Mouse (Mus musculus) left cerebral cortex, postnatal 4 days (tissue): ENCODE measurements at regions not wholly inside any gene's neighbourhood (a gene's known extent, or its start where the extent isn't known, plus 50 kb on each side); places are given as distances from the start of the nearest gene placed in this dataset.
"Not testable (repeated sequence)": the region's sequence is repeated elsewhere in the genome, so short reads cannot be mapped to it uniquely, and the experiment has no call there.

Source experiments
- DNase-seq: peaks from one replicate; pipeline ENCODE4 v3.0.0-alpha.2; 2022
- intact Hi-C: fragments of 180-260 bp; cut with DNase I; formaldehyde crosslinking; loops from one replicate; pipeline ENCODE4 v1.15.1; 2025

DNA sequence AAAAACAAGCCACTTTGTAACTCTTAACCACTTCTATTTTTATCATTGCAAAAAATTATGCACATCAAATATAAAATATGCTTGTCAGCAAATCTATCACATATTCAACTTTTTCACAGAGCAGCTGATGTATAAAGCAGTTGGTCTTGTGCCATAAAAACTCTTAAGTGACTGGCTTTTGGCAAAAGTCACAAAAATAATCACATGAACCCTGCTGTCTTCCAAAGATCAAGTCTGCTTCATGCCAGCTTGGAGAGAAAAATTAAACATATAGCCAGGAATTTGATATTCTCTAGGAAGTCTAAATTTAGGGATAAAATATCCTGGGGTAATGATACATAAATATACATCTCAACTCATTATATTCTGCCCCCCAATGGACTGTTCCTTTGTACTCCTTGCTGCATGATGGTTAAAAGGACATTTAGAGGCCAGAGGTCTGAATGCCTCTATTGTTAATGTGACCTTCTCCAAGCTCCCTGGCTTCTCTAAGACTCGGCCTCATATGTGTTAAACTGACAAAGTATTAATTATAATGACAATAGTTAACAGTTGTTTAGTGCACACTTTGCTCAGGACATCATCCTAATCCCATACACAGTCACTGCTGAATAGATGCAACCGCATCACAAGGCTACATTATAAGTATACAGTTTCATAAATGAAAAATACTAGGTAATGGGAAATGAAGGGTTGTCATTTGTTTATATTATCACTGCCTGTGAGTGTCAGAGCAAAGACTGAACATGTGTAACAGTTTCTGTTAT, 422.9 kb upstream of the Hs3st1 start:
- no peak for DNase-seq
- intact Hi-C loops, result loop anchor here (10.0 kb wide), 1 partner anchor 137 kb away; no protein-coding TSS in a partner anchor

- intact Hi-C loops, result no loop called here
- no peak for DNase-seq
These were observed 381.5 kb upstream of the Hs3st1 start for GRCm38 (mm10) chr5:40136740-40137285.

DNA sequence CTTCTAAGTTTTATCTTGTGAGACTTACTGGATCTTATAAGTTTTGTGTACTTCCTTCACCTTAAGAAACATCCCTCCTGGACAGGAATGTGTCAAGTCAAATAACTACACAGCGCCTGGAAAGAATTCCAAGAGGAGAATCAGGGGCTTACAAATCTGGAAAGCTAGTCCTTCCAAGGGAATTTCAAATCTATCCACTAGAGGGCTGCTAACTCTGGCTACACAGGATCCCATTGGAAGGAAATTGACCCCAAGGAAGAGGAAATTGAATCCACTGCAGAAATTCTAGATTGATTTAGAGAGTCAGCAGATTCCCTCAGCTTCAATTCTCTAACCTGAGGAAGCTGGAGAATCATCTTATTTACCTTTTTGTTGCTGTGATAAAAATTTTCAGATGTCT, 369.1 kb upstream of the Hs3st1 start:
- intact Hi-C loops, result no loop called here
- DNase-seq, result no peak

DNA sequence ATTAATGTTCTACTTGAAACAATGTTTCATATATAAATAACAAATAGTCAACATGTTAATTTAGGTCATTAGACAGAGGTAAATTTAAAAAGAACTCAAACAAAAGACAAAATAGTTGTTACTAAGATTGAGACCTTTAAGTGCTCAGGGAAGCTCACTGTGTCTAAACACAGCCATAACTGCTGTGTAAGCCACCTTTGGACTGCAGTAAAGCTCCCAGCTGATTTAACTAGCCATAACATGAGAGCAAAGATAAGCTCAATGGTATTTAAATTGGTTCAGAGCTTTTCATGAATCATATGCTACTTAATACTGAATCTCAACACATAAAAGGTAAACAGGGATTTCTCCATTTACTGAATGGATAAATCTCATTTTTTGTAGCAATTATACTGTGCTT, 361.6 kb upstream of the Hs3st1 start:
- no peak for DNase-seq
- intact Hi-C loops, result no loop called here

DNA sequence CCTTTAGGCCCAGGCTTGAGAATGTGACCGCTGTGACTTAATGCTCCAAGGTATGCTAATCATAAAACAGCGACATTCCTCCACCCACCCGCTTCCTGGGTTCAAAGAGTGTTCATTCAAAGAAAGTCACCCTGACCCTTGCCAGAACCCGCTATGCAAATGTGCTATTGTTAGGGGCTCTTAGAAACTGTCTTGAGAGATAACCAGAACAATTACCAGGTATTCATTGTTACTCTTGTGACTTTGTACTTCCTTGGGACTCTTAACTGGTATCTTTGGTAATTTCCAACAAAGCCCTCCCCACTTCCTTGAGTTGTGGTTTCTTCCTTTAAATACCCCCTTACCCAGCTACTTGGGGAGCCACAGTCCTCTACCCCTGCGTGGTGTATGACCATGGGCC, 334.3 kb upstream of the Hs3st1 start:
- DNase-seq, intact Hi-C loops: not testable (repeated sequence)

DNA sequence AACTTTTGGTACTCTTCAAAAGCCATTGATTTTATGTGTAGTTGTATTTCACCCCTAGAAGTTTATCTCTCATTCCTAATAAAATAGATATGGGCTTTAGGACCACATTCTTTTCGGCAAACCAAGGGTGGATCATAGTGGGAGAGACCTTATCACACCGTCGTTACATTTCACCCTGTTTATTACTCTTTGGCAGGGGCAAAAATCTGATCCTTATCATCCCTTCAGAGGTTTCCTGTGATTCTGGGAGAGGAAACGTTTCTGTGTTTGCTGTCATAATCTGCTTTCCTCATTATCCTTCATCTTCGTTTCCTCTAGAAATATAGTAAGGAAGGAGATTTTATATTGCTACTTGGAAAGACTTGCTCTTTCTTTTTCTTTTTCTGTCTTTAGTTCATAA, 290.0 kb upstream of the Hs3st1 start:
- no peak for DNase-seq
- intact Hi-C loops, result no loop called here

- no peak for DNase-seq
- intact Hi-C loops, result no loop called here
These were observed 279.2 kb upstream of the Hs3st1 start for GRCm38 (mm10) chr5:40034452-40034851.

GRCm38 (mm10) chr5:40033686-40034085, 278.4 kb upstream of the Hs3st1 start:
- intact Hi-C loops, result no loop called here

GRCm38 (mm10) chr5:40030261-40030660, 275.0 kb upstream of the Hs3st1 start:
- intact Hi-C loops, result no loop called here
- no peak for DNase-seq

More at GRCm38 (mm10) chr5:40033686-40034085, 278.4 kb upstream of the Hs3st1 start:
- DNase-seq, result no peak

- intact Hi-C loops, result no loop called here
- no peak for DNase-seq
These were observed 260.7 kb upstream of the Hs3st1 start for GRCm38 (mm10) chr5:40015946-40016345.

DNA sequence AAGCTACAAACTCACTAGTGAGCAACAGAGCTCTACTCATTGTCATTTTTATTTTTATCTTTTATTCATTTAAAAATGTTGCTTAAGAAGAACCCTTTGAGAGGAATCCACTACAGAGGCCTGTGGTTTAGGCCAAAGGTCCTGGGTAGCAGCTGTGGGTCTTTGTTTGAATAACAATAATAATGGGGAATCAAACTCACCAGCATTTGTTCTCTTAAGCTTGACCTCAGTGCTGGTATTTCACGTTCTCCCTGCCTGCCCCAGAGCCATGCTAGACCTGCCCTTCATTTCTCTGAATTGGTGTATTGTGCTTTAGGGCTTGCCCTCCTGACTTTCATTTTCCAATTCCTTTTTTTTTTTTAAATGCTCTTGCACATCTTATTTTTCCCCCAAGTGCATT, 232.8 kb upstream of the Hs3st1 start:
- no peak for DNase-seq
- intact Hi-C loops, result no loop called here

- DNase-seq, result peak; percentile 13
- intact Hi-C loops, result loop anchor here (10.0 kb wide), 2 partner anchors 320 to 1180 kb away; no protein-coding TSS in a partner anchor
These were observed 209.1 kb upstream of the Hs3st1 start for GRCm38 (mm10) chr5:39964371-39964770.

DNA sequence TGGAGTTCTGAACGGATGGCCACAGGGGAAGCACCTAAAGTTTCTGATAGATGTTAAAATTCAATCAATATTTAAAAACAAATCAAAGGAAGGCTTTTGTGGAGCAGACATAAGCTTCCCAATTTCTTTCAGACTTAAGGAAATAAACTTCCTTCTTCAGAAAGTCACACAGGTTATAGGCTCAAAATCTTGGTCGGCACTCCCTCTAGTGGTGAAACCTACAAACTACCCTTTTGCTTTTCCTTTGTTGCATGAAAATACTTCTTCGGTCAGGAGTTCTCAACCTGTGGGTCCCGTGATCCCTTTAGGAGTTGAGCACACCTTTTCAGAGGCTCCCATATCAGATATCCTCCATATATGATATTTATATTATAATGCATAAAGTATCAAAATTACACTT, 205.7 kb upstream of the Hs3st1 start:
- intact Hi-C loops, result loop anchor here (10.0 kb wide), 2 partner anchors 316 to 1176 kb away; no protein-coding TSS in a partner anchor
- peak; percentile 1 for DNase-seq

- intact Hi-C loops, result no loop called here
- no peak for DNase-seq
These were observed 180.3 kb upstream of the Hs3st1 start for GRCm38 (mm10) chr5:39935564-39935963.

DNA sequence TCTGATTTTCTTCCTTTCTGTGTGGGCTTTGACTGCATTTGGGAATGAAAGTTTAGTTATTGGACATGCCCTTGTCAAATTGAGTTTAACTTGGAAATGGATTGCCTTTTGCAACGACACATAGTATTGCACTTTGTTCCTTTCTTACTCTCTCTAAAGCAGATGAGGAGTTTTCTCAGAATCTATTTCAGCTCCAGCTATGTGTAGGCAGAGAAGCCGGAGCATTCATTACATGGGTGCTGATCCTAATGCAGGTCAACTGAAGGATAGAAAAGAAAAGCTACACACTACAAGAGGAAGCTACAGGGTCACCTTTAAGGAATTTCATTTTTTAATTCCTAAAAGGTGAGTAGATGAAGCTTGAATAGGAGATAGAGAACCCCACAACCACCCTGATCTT, 176.6 kb upstream of the Hs3st1 start:
- DNase-seq, result no peak
- intact Hi-C loops, result no loop called here

GRCm38 (mm10) chr5:39909369-39909768, 154.1 kb upstream of the Hs3st1 start:
- DNase-seq, result no peak
- intact Hi-C loops, result no loop called here

GRCm38 (mm10) chr5:39871723-39872085, 116.4 kb upstream of the Hs3st1 start:
- DNase-seq, result no peak
- intact Hi-C loops, result no loop called here

- intact Hi-C loops, result no loop called here
- no peak for DNase-seq
These were observed 115.8 kb upstream of the Hs3st1 start for GRCm38 (mm10) chr5:39870835-39871722.

- intact Hi-C loops, result no loop called here
- no peak for DNase-seq
These were observed 101.9 kb upstream of the Hs3st1 start for GRCm38 (mm10) chr5:39857192-39857591.

DNA sequence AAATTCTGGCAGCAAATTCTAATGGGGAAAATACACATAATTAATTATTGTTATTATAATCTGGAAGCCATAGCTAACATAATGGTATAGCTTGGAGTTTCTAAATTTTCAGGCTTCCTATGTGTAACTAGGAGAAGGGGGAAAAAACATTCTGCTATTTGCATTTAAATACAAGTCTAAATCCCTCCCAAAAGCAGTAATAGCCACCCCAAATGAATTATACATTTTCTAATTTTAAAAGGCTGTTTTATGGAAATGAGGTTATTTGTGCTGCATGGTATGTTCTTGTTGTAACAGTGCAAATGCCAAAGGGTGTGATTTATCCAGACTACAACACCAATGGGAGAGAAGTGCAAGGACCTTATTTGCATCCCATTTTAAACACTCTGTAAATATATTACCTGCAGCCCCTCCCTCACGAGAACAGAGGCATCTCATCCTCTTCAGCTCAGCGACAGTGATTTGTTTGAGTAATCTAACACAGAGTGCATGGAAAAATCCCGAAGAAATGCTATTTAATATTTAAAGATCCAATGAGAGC, 101.4 kb upstream of the Hs3st1 start:
- intact Hi-C loops, result no loop called here
- DNase-seq, result no peak
